Mouse (Mus musculus) right cerebral cortex, postnatal 25 days (tissue): ENCODE measurements around the gene Tmco1.
"Not testable (repeated sequence)": the region's sequence is repeated elsewhere in the genome, so short reads cannot be mapped to it uniquely, and the experiment has no call there.

Source experiments
- DNase-seq: peaks from one replicate; pipeline ENCODE4 v3.0.0; 2022

The Tmco1 gene

GRCm38 (mm10) chr1:167339177-167339781, 31.1 kb downstream of the Tmco1 start:
- DNase-seq: no peak

- no peak for DNase-seq
Observed at GRCm38 (mm10) chr1:167340111-167340787, 32.1 kb downstream of the Tmco1 start.

GRCm38 (mm10) chr1:167340910-167341528, 32.8 kb downstream of the Tmco1 start:
- no peak for DNase-seq

- no peak for DNase-seq
Observed at GRCm38 (mm10) chr1:167342831-167343230, 34.7 kb downstream of the Tmco1 start.

GRCm38 (mm10) chr1:167345994-167346520, 37.9 kb downstream of the Tmco1 start:
- DNase-seq: not testable (repeated sequence)

- DNase-seq: not testable (repeated sequence)
Observed at GRCm38 (mm10) chr1:167349206-167349605, 41.0 kb downstream of the Tmco1 start.

- DNase-seq: peak; percentile 80
Observed at GRCm38 (mm10) chr1:167349815-167350596, 41.8 kb downstream of the Tmco1 start, which contains the start of gene Aldh9a1. Gene Aldh9a1 (plus strand): TSS chr1:167349991.

- DNase-seq: no peak
Observed at GRCm38 (mm10) chr1:167350597-167351415, 42.6 kb downstream of the Tmco1 start.

GRCm38 (mm10) chr1:167352403-167352802, 44.2 kb downstream of the Tmco1 start:
- DNase-seq: no peak

GRCm38 (mm10) chr1:167357387-167357786, 49.2 kb downstream of the Tmco1 start:
- no peak for DNase-seq

GRCm38 (mm10) chr1:167358731-167359130, 50.6 kb downstream of the Tmco1 start:
- no peak for DNase-seq

GRCm38 (mm10) chr1:167360268-167360667, 52.1 kb downstream of the Tmco1 start:
- DNase-seq: no peak

GRCm38 (mm10) chr1:167362819-167363218, 54.6 kb downstream of the Tmco1 start:
- no peak for DNase-seq

- no peak for DNase-seq
Observed at GRCm38 (mm10) chr1:167363322-167363721, 55.1 kb downstream of the Tmco1 start.

GRCm38 (mm10) chr1:167365808-167366207, 57.6 kb downstream of the Tmco1 start:
- no peak for DNase-seq

GRCm38 (mm10) chr1:167366621-167367020, 58.4 kb downstream of the Tmco1 start:
- DNase-seq: no peak

- no peak for DNase-seq
Observed at GRCm38 (mm10) chr1:167368018-167368417, 59.8 kb downstream of the Tmco1 start.

- no peak for DNase-seq
Observed at GRCm38 (mm10) chr1:167368513-167368912, 60.3 kb downstream of the Tmco1 start.

- peak; percentile 80 for DNase-seq
Observed at GRCm38 (mm10) chr1:167369905-167370304, 61.7 kb downstream of the Tmco1 start.

- DNase-seq: no peak
Observed at GRCm38 (mm10) chr1:167372739-167373138, 64.6 kb downstream of the Tmco1 start.

- DNase-seq: no peak
Observed at GRCm38 (mm10) chr1:167374003-167374784, 66.0 kb downstream of the Tmco1 start.
